Mouse (Mus musculus) midbrain, embryonic 10.5 days (tissue): ENCODE measurements at regions not wholly inside any gene's neighbourhood (a gene's known extent, or its start where the extent isn't known, plus 50 kb on each side); places are given as distances from the start of the nearest gene placed in this dataset.

ENCODE experiments used
- DNase-seq: peaks from one replicate; pipeline ENCODE4 v3.0.0-alpha.2; 2017; ENCODE audit warnings: low spot score
- H3K27ac ChIP-seq: fragments of 300-500 bp; sonication (generic); replicated peaks from 2 replicates; pipeline ENCODE4 v1.5.1; 2016; ENCODE audit warnings: mild to moderate bottlenecking
- H3K27me3 ChIP-seq: fragments of 300-500 bp; sonication (generic); 2 replicates; pipeline ENCODE4 v1.6.1; 2016; ENCODE audit warnings: low read depth, mild to moderate bottlenecking; ENCODE audit not compliant: poor library complexity, severe bottlenecking
- H3K36me3 ChIP-seq: fragments of 300-500 bp; sonication (generic); 2 replicates; pipeline ENCODE4 v1.6.1; 2016; ENCODE audit warnings: mild to moderate bottlenecking, moderate library complexity
- H3K4me1 ChIP-seq: fragments of 300-500 bp; sonication (generic); 2 replicates; pipeline ENCODE4 v1.6.1; 2016
- H3K4me3 ChIP-seq: fragments of 300-500 bp; sonication (generic); 2 replicates; pipeline ENCODE4 v1.5.1; 2016; ENCODE audit warnings: mild to moderate bottlenecking, moderate library complexity
- H3K9me3 ChIP-seq: fragments of 300-500 bp; sonication (generic); replicated peaks from 2 replicates; pipeline ENCODE4 v1.6.1; 2016; ENCODE audit warnings: mild to moderate bottlenecking
- WGBS: fragments of 180-500 bp; shearing (Covaris S2); methylation state at CpG from one replicate; pipeline ENCODE4 v1.1.7; 2016; 5-methylcytosine and 5-hydroxymethylcytosine counted together

DNA sequence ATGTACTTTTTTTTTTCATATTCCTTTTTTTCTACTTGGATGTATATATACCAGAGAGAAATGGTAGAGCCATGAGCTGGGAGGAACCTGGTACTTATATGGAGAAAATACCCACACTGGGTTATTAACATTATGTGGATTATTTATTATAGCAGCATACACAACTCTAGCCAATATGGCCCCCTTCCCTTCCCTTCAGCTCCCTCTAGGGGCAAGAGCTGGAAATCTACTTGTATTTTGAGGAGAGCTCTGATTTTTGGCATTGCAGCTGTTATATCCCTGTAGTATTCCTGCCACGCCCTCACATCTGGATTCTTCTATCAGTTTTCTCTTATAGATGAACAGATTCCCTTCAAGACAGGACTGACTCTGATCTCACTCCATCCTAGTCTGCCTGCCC lies 52.0 kb upstream of the Ptprt start:
- Histone ChIP-seq H3K9me3 (no peaks in the 10 kb centered on the region), H3K36me3 (no peaks in the 10 kb centered on the region), H3K4me1 (no peaks in the 10 kb centered on the region), H3K27me3 (no peaks in the 10 kb centered on the region), H3K4me3 (no peak overlapping the region), H3K27ac (no peak overlapping the region)
- DNase-seq = no peak
- 63% methylated on average over 1 of the region's 1 CpGs for WGBS

DNA sequence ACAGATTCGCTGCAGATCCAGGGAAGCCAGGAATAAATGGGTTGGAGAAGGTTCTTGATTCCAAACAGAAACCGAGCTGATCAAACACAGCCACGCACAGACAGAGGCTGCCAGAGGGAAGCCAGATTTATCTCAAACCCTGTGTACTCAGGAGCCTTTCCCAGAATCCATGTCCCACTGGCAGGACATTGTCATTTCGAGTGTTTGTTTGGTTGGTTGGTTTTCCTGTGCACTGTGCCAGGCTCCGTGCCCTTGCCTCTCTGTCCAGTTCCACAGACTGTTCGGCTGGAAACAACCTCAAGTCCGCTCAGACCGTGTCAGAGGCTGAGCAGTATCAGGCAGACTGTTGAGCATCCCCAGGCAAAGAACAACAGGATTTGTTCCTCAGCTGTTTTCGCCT lies 51.4 kb upstream of the Ptprt start:
- Histone ChIP-seq H3K27ac (no peak overlapping the region), H3K9me3 (no peaks in the 10 kb centered on the region), H3K36me3 (no peaks in the 10 kb centered on the region), H3K4me1 (no peaks in the 10 kb centered on the region), H3K4me3 (no peak overlapping the region), H3K27me3 (no peaks in the 10 kb centered on the region)
- DNase-seq = no peak
- 92% methylated on average over 9 of the region's 9 CpGs for WGBS
